Mouse (Mus musculus) kidney, postnatal 10 days (tissue): ENCODE data around the gene Ncoa1.
A peak's percentile ranks its signal among the peaks of the same experiment; 100 is the strongest.
"Not testable (repeated sequence)": the region's sequence is repeated elsewhere in the genome, so short reads cannot be mapped to it uniquely, and the experiment has no call there.

Source experiments
- DNase-seq: peaks from one replicate; pipeline ENCODE4 v3.0.0; 2021; ENCODE audit warnings: mixed read lengths

Gene Ncoa1

DNA sequence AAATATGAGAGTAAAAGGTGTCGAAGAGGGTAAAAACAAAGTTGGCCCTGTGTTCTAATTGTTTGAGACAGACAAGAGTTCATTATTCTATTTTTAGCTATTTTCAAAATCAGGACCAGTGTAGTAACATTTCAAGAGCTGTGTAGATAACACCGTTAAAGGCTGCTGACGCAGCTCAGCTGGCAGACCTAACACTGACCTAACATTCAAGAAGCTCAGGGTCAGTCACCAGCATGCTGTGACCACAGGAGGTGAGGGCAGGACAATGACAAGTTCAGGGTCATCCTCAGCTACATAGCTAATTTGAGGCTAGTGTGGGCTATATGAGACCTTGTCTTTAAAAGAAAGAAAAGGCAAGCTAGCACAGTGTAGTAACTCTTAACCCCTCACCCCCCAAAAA, 84.9 kb downstream of the Ncoa1 start:
- DNase-seq = no peak

DNA sequence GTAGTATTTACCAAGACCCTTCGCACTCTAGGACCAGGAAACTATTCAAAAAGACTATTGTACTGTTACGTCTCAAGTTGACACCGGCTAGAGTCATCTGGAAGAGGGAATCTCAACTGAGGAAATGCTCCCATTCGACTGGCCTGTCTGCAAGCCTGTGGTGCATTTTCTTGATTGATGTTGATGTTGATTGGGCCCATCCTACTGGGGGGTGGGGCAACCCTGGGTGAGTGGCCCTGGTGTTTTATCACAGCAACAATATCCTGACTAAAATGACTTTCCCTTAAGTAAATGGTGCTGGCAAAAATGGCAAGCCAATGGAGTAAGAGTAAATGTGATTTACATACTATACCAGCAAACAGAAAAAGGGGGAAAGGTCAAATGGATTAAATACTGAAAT, 85.7 kb downstream of the Ncoa1 start:
- DNase-seq = no peak

DNA sequence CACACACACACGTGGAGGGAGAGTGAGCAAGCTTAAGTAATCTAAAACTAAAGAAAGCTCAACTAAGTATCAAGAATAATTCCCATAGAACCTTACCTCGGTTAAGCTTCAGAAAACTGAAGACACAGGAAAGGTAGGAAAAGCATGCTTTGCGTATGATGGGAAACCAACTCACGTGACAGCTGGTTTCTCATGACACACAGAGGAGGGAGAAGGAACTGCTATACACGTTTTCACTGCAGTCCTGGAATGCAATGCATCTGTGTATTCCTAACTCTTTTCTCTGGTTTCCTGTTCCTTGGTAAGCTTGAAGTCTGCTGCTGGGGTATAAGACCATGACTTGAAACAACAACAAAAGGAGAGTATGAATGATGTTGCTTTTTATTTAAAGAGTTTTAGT, 86.3 kb downstream of the Ncoa1 start:
- no peak for DNase-seq

DNA sequence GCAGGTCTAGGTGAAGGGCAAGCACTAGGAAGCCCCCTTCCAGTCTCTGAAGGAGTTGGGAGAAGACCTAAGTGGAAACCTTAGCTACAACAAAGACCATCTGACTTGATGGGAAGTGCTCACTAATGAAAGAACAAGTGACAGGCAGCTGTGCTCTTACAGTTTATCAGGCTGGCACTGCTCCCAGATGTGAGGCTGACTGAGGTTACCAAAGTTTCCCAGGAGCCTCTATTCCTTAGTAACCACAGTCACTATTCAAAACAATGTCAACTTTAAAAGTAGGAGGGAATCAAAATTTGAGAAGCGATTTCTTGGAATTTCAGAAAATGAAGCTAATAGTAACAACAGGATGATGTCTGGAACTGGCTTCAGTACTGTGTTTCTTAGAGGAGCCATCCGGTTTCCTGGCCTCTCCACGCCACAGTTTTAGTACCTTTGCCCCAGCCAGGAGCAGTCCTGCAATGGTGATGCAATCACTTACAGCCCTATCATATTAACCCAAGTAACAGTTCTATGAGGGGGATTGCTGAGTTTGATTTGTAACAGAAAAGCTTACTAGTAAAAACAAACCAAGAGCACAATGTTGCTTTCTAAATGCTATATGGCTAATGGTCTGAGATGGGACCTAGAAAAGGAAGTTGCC, 90.8 kb downstream of the Ncoa1 start:
- DNase-seq = peak; percentile 59

DNA sequence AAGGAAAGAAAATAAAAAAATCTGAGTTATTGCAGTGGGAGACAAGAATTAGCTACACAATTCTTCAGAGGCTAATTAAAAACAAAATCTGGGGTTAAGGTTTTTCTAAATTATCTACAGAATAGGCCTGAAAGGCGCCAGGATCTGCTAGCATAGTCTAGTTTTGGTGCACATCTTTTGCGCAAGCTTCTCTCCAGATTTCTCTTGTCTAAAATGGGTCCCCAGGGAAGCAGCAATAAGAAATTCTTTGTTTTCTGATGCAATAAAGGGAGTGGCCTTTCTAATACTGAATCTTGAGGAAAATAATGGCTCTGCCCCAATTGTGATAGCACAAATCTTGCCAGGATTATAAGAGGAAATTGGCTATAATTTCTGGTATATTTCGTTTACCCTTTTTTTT, 93.9 kb downstream of the Ncoa1 start:
- no peak for DNase-seq

DNA sequence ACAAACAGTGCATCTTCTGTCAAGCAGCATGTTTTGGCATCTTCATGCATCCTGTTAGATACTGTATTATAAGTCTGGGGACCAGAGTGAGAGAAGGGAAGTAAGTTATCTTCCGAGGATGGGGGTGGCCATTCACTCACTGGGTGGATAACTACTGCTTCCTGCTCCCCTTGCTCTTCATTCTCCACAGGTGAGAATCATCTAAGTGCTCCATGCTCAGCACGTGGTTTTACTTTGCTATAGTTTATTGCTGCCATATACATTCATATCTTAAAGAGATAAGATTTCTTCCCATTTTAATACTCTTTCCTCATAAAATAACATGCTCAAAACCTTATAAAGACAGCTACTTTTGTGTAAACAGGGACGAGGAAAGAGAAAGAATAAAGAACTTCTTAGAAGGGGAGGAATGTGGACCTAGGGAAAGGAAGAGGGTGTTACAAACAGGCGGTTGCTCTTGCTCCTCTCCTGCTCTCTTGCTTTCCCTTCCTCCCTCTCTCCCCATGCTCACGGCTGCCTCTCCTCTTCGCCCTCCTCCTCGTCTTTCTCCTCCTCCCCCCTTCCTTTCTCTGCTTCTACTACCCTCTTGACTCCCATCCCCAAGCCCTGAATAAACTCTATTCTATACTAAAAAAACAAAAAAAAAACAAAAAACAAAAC, 97.6 kb downstream of the Ncoa1 start:
- DNase-seq = no peak

DNA sequence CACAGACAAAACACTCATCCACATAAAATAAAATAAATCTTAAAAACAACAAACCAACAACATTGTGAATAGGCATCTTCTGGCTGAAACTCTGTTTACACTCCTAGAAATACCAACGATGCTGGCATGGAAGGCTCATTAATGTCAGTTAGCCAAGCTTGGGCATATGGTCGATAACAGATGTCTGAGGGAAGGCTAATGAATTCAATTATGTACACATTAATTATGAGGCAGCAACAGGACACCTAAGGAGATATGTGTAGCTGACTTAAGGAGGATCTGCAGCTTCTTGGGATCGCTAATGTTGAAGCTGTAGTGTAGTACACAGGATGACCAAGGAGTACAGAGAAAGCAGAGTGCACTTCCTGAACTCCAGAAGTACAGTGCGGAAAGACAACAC, 100.5 kb downstream of the Ncoa1 start:
- DNase-seq = no peak

DNA sequence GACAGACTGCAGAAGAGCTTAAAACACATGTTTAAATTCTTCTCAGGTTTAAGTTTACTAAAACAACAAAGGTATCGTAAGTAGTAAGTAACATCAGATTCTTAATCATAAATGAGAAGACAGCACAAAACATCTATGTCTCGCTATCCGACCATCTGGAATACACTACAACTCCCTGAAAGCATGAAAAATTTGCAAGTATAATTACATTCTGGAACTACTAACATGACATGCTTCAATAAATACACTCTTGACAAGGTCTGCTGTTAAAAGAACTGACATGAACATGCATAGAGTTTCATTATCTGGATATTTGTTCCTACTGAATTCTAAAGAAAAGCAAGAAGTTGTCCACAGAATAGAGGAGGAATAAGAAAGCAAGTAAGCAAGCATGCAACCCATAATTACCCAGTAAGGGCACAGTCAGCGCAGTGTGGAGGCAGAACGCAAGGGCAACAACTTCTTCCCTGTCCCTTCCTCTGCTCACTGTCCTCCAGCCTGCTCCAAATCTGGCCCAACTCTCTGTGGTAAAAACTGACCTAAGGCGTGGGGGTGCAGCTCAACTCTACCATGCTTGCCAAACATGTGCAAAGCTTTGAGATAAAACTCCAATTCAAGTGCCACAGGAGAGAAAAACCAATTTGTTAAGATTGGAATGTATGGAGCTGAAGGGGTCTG, 102.0 kb downstream of the Ncoa1 start:
- no peak for DNase-seq

DNA sequence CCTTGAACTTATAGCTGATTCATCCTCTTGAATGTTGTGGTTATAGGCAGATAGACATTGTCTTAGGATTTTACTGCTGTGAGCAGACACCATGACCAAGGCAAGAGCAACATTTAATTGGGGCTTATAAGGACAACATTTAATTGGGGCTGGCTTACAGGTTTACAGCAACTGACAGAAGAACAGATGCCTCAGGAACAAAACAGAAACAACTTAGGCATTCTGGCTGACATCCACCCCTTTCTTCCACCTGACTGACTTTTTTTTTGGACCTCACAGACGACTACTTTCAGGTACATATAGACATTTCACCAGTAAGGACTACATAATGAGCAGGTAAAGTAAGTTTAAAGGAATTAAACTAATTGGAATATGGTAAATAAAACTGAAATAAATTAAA, 105.6 kb downstream of the Ncoa1 start:
- no peak for DNase-seq

DNA sequence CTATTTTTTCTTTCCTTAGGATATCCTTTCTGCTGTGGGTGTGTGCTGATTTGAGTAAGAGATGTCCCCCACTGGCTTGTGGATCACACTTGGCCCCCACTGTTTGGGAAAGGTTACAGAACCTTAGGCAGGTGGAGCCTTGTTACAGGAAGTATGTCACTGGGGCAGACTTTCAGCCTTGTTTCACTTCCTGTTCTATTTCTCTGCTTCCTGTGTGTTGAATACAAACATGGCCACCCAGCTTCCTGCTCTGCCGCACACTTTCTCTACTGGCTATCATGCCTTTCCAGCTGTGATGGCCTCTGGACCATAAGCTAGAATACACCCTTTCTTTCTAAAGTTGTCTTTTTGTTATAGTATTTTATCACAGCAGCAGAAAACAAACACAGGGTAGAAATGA, 111.0 kb downstream of the Ncoa1 start:
- no peak for DNase-seq

DNA sequence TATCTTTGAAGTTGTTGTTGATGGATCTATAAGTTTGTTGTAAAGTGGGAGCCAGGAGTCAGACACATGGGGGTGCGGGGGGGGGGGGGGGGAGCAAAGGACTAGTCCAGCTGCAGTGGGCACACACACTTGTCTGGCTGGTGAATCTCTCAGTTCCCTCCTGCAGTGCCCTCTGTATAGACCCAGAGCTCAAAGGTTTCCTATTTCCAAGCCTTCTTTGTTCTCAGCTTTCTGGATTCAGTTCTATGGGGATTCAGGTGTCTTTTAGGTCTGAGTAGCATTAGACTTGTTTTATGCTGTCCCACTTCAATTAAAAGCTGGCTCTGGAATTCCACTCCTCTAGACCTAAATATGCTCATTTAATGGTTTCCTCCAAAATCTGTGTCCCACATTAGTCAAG, 117.5 kb downstream of the Ncoa1 start:
- DNase-seq = no peak

DNA sequence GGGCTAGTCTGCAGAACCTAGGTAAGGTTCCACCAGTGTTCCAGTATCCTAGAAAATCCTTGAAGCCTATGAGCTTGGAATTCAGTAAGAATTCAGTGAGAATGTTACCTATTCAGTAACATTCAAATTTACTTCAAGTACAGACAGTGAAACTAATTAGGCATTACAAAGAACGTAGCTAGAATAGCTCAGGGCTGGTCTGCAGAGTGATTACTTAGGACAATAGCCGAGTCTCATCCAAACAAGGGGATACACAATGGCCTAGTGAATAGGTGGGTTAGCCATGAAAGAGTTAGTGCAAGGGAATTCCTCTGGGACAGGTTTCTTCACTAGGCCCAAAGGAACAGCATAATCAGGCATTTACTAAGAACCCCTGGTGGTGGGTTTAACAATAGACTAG, 118.3 kb downstream of the Ncoa1 start:
- DNase-seq = not testable (repeated sequence)

DNA sequence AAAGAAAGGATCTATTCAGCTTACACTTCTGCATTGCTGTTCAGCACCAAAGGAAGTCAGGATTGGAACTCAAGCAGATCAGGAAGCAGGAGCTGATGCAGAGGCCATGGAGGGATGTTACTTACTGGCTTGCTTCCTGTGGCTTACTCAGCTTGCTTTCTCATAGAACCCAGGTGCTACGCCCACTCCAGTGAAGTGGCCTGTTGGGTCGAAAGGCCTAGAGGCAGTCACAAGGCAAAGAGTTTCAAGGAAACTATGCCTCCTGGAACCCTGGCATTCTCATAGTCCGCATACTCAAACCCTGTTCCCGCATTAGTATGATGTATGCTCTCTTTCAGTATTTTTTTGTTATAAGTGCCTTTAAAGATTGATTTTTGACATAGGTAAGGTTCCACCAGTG, 118.9 kb downstream of the Ncoa1 start:
- no peak for DNase-seq

DNA sequence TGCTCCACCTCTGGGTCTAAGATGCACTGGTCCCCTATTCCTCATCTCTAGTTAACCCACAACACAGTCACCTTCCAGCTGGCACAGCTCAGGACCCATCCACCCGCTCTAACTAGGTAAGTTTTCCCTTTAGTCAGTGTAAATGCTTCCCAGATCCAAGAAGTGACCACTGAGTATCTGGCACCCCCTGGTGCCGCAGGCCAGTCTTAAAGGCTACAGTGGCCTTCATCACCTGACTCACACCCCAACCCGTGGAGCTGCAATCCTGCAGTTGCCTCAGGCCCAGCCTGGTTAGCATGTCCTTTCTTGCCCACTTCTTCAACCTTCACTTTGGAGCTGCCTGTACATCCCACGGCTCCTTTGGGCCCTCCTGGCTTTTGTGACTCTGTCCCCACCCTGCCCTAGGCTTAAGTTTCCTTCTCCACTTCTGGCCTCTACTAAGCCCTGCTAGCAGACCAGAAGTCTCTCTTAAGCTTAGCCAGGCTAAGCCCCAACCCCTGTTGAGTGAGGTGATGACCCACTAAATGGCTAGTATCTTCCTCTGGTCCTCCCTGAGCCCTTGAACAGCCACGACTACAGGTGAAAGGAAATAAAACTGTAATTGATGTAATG, 120.0 kb downstream of the Ncoa1 start:
- DNase-seq = no peak

DNA sequence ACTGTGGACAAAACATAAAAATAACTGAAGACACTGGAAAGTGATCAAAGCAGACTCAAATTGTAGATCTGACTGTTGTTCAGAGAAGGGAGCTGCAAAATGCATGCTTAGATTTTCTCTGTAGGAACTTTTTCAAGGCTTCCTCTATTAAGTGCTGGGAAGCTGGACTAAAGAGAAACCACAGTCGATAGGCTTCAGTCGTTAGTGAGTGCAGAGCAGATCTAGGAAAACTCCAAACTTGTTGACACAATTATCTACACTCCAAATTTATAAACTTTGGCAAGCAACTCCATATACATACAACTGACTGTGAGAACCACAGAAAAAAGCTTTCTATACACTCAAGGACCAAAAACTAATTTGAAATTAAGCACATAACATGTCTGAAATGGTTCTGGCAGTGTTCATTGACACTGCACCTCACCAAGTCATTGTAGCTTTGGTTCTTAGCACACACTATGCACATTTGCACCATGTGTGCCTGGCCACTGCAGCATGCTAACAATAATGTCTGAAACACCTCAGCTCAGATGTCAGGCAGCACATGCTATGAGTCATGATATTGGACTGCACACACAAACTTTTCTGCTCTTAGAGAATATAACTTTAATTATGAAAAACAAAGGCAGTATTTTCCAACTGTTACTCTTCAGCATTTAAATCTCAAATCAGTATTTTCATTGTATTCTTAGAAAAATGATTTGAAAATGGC, 121.8 kb downstream of the Ncoa1 start:
- no peak for DNase-seq

DNA sequence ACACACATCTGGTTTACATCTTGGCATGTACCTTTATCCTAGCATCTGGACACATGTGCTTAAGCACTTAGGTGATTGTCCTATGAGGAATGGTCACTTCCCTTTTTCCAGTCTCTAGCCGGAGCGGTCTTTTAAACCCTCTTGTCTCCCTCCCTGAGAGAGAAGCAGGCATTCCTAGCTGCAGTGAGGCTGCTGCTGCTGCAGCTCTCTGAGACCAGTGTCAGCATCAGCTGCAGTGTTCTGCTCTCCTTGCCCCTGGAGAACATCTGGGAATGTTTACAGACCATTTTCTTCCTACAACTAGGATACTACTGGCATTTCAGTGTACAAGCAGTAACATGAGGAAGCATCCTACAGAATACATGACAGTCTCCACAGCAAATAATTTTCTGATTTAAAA, 133.8 kb downstream of the Ncoa1 start:
- no peak for DNase-seq

DNA sequence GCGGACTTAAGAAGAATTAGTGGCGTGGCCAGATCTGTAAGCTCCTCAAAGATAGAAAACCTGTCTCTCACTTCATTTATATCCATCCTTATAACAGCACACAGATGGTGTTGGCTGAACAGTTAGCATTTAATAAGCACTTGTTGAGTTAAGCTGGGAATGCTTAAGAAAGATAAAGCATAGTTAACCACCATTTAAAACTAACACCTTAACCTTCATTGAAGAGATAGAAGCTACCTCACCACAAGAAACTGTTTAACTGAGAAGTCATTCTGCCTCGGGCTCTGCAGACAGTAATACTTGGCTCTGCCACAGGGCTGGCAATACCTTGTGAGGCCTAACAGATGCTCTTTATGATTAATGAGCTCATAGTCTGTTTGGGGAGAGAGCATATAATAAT, 134.9 kb downstream of the Ncoa1 start:
- no peak for DNase-seq

DNA sequence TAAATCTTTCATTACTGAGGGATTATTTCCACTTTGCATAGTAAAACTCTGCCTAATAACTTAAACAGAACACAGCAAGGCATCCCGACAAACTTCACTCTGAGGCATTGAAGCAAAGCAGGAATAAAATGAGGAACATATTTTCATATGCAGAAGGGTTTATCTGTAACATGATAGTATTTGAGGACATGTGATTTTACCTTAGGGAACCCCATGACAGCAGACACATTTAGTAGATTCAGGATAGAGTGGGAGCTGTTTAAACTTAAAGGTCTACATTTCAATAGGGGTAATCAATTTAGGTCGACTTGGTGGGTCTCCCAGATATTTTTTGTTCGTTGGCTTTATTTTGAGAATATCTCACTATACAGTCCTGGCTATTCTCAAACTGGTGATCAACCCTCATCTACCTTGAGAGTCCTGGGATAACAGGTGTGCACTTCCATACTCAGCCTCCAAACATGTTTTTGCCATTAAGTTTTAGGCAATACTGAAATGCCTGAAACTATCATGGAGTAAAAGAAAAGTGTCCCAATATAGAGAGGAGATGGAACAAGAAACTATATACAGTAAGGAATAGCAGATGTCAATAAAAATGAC, 136.6 kb downstream of the Ncoa1 start:
- DNase-seq = no peak

DNA sequence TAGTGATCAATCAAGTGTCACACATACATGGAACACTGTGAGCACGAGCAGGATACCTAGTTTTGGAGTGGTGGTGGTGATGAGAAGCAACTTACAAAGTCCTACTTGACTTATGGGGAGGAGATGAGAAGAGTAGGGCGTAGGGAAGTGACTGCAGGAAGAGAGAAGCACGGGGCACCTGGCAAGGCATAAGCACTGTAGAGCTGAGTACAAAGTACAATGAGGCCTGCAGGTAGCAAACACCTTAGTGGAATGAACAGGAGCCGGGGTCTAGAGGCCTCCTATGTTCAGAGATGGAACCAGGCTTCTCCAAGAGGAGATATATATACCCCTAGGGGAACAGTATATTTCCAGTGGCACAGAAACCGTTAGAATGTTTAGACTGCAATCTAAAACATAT, 153.4 kb downstream of the Ncoa1 start:
- DNase-seq = no peak

DNA sequence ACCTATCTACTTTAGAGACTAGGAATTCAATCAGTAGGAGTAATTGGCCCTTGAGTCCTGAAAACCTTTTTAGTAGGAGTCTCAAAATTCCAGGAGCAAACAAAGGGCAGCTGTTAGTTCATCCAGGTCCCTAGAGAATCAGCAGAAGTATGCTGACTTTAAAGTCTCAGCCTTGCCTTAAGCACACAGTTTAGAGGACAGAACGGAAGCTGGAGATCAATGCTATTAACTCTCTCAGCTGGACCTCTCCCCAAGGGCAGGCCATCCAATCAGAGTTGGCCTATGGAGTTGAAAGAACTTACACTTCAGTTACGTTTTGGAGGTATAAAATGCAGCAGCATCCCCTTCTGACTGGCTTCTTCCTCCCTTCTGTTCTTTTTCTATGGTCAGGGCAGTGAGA, 154.8 kb downstream of the Ncoa1 start:
- no peak for DNase-seq

DNA sequence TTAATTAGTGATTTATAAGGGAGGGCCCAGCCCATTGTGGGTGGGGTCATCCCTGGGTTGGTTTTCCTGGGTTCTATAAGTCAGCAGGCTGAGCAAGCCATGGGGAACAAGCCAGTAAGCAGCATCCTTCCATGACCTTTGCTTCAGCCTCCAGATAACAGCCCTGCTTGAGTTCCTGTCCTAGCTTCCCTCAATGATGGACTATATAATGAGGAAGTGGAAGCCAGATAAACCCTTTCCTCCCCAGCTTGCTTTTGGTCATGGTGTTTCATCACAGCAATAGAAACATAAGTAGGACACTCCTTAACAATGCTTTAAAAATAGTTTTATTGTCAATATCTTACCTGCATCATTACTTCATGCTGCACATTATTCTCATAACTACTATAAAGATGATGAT, 163.2 kb downstream of the Ncoa1 start:
- no peak for DNase-seq

DNA sequence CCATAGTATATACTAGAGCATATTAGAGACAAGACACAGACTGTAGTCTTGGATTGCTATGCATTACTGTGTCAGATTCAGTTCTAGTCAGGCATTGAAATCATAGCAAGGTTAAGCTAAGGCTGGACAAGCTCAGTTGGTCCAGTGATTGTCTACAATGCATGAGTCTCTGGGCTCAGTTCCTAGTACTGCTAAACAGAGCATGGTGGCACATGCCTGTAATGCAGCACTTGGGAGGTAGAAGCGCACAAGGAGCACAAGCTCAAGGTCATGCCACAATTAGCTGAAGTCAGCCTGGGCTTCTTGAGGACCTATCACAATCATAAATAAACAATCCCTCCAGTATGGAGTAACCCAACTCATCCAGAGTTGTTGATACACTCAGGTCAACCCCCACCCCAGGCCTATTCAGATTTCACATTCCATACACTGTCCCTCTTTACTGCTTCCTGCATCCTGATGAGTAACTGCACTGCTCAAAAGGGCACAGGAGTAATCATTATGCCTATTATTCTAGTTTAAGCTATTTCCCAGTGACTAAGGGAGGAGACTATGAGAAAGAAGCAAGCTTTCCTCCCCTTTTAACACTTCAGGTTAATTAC, 170.2 kb downstream of the Ncoa1 start:
- DNase-seq = no peak

DNA sequence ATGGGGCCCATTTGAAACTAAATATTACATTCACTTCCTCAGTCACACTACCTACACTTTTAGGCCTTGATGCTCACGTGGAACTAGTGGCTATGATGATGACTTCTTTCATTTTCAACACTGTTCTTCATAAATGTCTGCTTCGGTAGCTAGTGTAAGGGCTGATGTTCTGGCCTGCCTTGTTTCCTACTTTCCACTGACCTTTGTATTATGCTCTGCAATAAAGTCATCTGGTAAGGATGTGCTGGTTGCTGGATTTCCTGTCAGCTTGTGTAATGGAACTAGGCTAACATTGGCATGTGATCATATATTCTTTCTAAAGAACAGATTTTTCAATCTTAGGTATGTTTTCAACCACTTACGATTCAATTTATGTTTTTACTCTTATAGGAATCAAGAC, 177.7 kb downstream of the Ncoa1 start:
- DNase-seq = no peak
